Mouse (Mus musculus) kidney, postnatal 0 days (tissue): ENCODE data around the gene Tmem207. TPM values are rescaled to one million over a fixed set of nuclear protein-coding genes. Genes with fewer than 3 reads are reported as not detected.
A peak's percentile ranks its signal among the peaks of the same experiment; 100 is the strongest.
"Not testable (repeated sequence)": the region's sequence is repeated elsewhere in the genome, so short reads cannot be mapped to it uniquely, and the experiment has no call there.

Experiments used
- ATAC-seq: fragments of 200-750 bp; cut with Nextera tagmentation; replicated peaks from 2 replicates; pipeline ENCODE4 v1.8.0; 2017; ENCODE audit warnings: low read depth, moderate number of reproducible peaks, moderate TSS enrichment, moderate library complexity; ENCODE audit not compliant: low FRiP score
- DNase-seq: peaks from one replicate; pipeline ENCODE4 v3.0.0-alpha.2; 2016; ENCODE audit warnings: low spot score
- H3K27ac ChIP-seq: fragments of 300-500 bp; sonication (generic); 2 replicates; pipeline ENCODE4 v1.5.1; 2014; ENCODE audit warnings: mild to moderate bottlenecking
- H3K27me3 ChIP-seq: fragments of 300-500 bp; sonication (generic); 2 replicates; pipeline ENCODE4 v1.6.1; 2014; ENCODE audit warnings: low read length, mixed read lengths; ENCODE audit not compliant: insufficient read depth
- H3K36me3 ChIP-seq: fragments of 300-500 bp; sonication (generic); 2 replicates; pipeline ENCODE4 v1.6.1; 2014; ENCODE audit warnings: low read length, mixed read lengths; ENCODE audit not compliant: insufficient read depth
- H3K4me1 ChIP-seq: fragments of 300-500 bp; sonication (generic); replicated peaks from 2 replicates; pipeline ENCODE4 v1.6.1; 2014; ENCODE audit warnings: antibody characterized with exemption, low read length, mixed read lengths; ENCODE audit not compliant: insufficient read depth
- H3K4me2 ChIP-seq: fragments of 300-500 bp; sonication (generic); 2 replicates; pipeline ENCODE4 v1.6.1; 2014; ENCODE audit warnings: mild to moderate bottlenecking, low read length, moderate library complexity, mixed read lengths
- H3K4me3 ChIP-seq: fragments of 300-500 bp; sonication (generic); replicated peaks from 2 replicates; pipeline ENCODE4 v1.5.1; 2014; ENCODE audit warnings: low read depth, low read length
- H3K9ac ChIP-seq: fragments of 300-500 bp; sonication (generic); 2 replicates; pipeline ENCODE4 v1.6.1; 2014; ENCODE audit warnings: low read depth, low read length
- H3K9me3 ChIP-seq: fragments of 300-500 bp; sonication (generic); replicated peaks from 2 replicates; pipeline ENCODE4 v1.6.1; 2016; ENCODE audit warnings: low read length, inconsistent platforms, mixed read lengths
- CTCF ChIP-seq: IDR thresholded peaks from 2 replicates; pipeline ENCODE4 v1.5.1; 2016; ENCODE audit warnings: antibody characterized with exemption, low read depth, mild to moderate bottlenecking, moderate library complexity
- WGBS: fragments of 180-500 bp; shearing (Covaris S2); extraction: QIAGEN DNeasy Blood & Tissue Kit; methylation state at CpG from one replicate; pipeline ENCODE4 v1.1.7; 2014; 5-methylcytosine and 5-hydroxymethylcytosine counted together
- polyA plus RNA-seq: library from polyadenylated mRNA; unstranded; fragments of >200 nt; fragmentation: Nextera tagmentation; extraction: Ambion mirVana; gene quantifications from 2 replicates; pipeline ENCODE4 v1.2.1, GENCODE M21; 2015

Gene Tmem207
- polyA plus RNA-seq, 1 experiment from 2014 or later: 2.1 TPM

DNA sequence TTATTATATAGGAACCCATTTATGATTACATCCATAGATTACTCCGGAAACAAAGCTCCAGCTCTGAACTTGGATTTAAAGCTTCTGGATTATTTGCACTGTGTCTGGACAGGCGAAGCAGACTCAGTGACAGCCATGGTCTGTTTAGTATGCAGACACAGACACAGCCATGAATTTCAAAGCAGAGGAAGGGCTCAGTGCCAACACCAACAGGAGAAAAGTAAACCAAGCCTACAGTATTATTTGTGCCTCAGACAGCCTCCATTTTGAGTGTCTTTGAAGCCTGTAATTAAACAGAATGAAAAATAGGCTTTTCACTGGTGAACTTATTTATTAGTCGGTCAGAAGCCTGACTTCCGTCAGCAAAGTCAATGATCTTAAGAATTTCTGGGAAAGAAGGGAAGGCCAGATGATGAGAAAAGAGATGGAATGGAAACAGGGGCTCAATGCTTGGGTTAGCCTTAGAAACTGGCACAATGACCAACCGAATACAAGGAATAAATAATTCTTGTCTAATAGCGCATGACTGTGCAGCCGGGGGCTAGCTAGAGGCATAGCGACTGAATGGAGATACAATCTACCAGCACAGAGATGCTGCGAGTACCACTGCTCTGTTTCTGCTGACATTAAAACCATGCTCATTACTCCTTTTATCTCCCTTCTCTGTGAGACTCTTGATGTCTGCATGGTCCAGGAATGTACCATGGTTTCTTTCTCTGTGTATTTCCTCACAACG, 1.5 kb upstream of the Tmem207 start:
- 0 out of 2 replicates have a peak, but pooled peaks cover under 1% of the 10 kb centered on the region for H3K27me3 ChIP-seq
- TF ChIP-seq CTCF: no peak
- H3K4me1 ChIP-seq: no peaks in the 10 kb centered on the region
- ATAC-seq: peak; percentile 74; the same call in 1 of the 2 replicates
- H3K36me3 ChIP-seq: no peaks in the 10 kb centered on the region
- no peak overlapping the region for H3K27ac ChIP-seq
- no peaks in the 10 kb centered on the region for H3K9me3 ChIP-seq
- WGBS: 42% methylated on average over 10 of the region's 10 CpGs
- peak; percentile 92 for DNase-seq
- H3K4me2 ChIP-seq: no peak overlapping the region; the same call in 1 of the 2 replicates
- H3K9ac ChIP-seq: no peak overlapping the region
- H3K4me3 ChIP-seq: no peak overlapping the region

DNA sequence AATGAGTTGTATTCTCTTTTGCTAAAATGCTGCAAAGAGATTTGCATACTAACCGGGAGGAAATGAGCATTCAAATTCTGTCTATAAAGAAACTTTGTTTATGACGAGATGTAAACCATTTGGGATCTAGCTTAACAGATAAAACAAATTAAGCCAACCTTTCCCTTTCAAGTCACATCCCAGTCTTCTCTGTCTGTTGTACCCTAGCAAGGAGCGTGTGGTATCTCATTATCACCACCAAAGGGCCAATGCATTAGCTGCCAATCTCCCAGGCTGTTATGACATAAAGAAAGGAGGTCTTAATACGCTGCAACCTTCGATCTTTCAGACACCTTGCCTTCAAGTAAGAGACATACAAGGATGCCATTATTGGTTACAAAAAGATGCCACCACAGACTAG, 737 bp downstream of the Tmem207 start:
- no peak for DNase-seq
- H3K4me1 ChIP-seq: no peaks in the 10 kb centered on the region
- ATAC-seq: no peak
- no peak overlapping the region for H3K4me3 ChIP-seq
- no peak overlapping the region for H3K27ac ChIP-seq
- H3K9ac ChIP-seq: no peak overlapping the region
- H3K36me3 ChIP-seq: no peaks in the 10 kb centered on the region
- H3K4me2 ChIP-seq: no peak overlapping the region
- no peaks in the 10 kb centered on the region for H3K9me3 ChIP-seq
- TF ChIP-seq CTCF: no peak
- no peaks in the 10 kb centered on the region for H3K27me3 ChIP-seq
- WGBS: 92% methylated on average over 5 of the region's 5 CpGs

GRCm38 (mm10) chr16:26519596-26519995, 7.0 kb downstream of the Tmem207 start:
- H3K4me2 ChIP-seq: no peak overlapping the region
- DNase-seq (peak; percentile 62), ATAC-seq (no peak)
- H3K9ac ChIP-seq: no peak overlapping the region
- no peaks in the 10 kb centered on the region for H3K36me3 ChIP-seq
- TF ChIP-seq CTCF: peak; percentile 81
- H3K27me3 ChIP-seq: no peaks in the 10 kb centered on the region
- no peaks in the 10 kb centered on the region for H3K9me3 ChIP-seq
- 43% methylated on average over 2 of the region's 2 CpGs for WGBS
- no peaks in the 10 kb centered on the region for H3K4me1 ChIP-seq
- H3K27ac ChIP-seq: no peak overlapping the region
- no peak overlapping the region for H3K4me3 ChIP-seq

- ATAC-seq: no peak
- H3K4me3 ChIP-seq: no peak overlapping the region
Measured at GRCm38 (mm10) chr16:26504961-26505360, 21.6 kb downstream of the Tmem207 start.

GRCm38 (mm10) chr16:26500738-26501137, 25.8 kb downstream of the Tmem207 start:
- Histone ChIP-seq H3K27me3 (no peaks in the 10 kb centered on the region), H3K27ac (no peak overlapping the region), H3K9me3 (no peaks in the 10 kb centered on the region), H3K4me3 (no peak overlapping the region), H3K36me3 (no peaks in the 10 kb centered on the region), H3K9ac (no peak overlapping the region), H3K4me2 (no peak overlapping the region), H3K4me1 (no peaks in the 10 kb centered on the region)
- ATAC-seq: no peak
- no peak for TF ChIP-seq CTCF
- WGBS: 77% methylated on average over 3 of the region's 3 CpGs
- no peak for DNase-seq

More at GRCm38 (mm10) chr16:26504961-26505360, 21.6 kb downstream of the Tmem207 start:
- Histone ChIP-seq H3K9ac (no peak overlapping the region), H3K4me1 (no peaks in the 10 kb centered on the region), H3K27ac (no peak overlapping the region), H3K27me3 (no peaks in the 10 kb centered on the region), H3K4me2 (no peak overlapping the region), H3K9me3 (no peaks in the 10 kb centered on the region), H3K36me3 (no peaks in the 10 kb centered on the region)
- 63% methylated on average over 4 of the region's 4 CpGs for WGBS
- TF ChIP-seq CTCF: no peak
- DNase-seq: no peak

DNA sequence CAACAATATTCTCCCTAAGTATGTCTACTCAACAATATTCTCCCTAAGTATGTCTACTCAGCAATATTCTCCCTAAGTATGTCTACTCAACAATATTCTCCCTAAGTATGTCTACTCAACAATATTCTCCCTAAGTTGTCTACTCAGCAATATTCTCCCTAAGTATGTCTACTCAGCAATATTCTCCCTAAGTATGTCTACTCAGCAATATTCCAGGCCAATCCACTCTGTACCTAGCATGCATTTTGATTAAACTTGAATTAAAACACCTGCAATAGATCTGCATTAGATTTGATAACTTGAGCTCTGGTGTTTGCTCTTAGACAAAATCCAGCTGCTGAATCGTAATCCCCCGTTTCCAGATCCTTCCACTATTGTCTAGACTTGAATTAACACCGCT, 26.9 kb downstream of the Tmem207 start:
- H3K9me3 ChIP-seq, H3K4me1 ChIP-seq, H3K36me3 ChIP-seq, DNase-seq, ATAC-seq, H3K27ac ChIP-seq, H3K9ac ChIP-seq, H3K4me2 ChIP-seq, H3K27me3 ChIP-seq, H3K4me3 ChIP-seq: not testable (repeated sequence)
- 75% methylated on average over 3 of the region's 3 CpGs for WGBS
